Mouse (Mus musculus) megakaryocyte, embryonic 14.5 days (primary cell): ENCODE measurements around the gene Pla2r1. TPM values are rescaled to one million over a fixed set of nuclear protein-coding genes. Genes with fewer than 3 reads are reported as not detected.

Experiments
- H3K27me3 ChIP-seq: replicated peaks from 2 replicates; pipeline ENCODE3; 2012; ENCODE audit warnings: inconsistent platforms
- H3K36me3 ChIP-seq: replicated peaks from 2 replicates; pipeline ENCODE3; 2012; ENCODE audit warnings: low read length, inconsistent platforms, mixed read lengths
- H3K4me1 ChIP-seq: 2 replicates; pipeline ENCODE4 v1.6.1; 2012; ENCODE audit warnings: inconsistent platforms
- H3K4me3 ChIP-seq: replicated peaks from 2 replicates; pipeline ENCODE3; 2012; ENCODE audit warnings: moderate library complexity, mild to moderate bottlenecking, inconsistent platforms
- H3K9me3 ChIP-seq: 2 replicates; pipeline ENCODE4 v1.6.1; 2012; ENCODE audit warnings: inconsistent platforms
- FLI1 ChIP-seq: IDR thresholded peaks from 2 replicates; pipeline ENCODE4 v1.6.1; 2012; ENCODE audit warnings: low read length, inconsistent platforms, mixed read lengths
- GATA1 ChIP-seq: IDR thresholded peaks from 3 replicates; pipeline ENCODE4 v1.6.1; 2012; ENCODE audit warnings: mixed read lengths, low read length, inconsistent platforms, borderline replicate concordance
- polyA plus RNA-seq: library from polyadenylated mRNA; stranded (reverse); fragments of >175 nt; gene quantifications from 2 replicates; pipeline ENCODE4 v1.2.3, GENCODE M21; 2012; ENCODE audit warnings: low replicate concordance; ENCODE audit not compliant: insufficient read depth

The Pla2r1 gene
- polyA plus RNA-seq, 1 experiment = not detected

DNA sequence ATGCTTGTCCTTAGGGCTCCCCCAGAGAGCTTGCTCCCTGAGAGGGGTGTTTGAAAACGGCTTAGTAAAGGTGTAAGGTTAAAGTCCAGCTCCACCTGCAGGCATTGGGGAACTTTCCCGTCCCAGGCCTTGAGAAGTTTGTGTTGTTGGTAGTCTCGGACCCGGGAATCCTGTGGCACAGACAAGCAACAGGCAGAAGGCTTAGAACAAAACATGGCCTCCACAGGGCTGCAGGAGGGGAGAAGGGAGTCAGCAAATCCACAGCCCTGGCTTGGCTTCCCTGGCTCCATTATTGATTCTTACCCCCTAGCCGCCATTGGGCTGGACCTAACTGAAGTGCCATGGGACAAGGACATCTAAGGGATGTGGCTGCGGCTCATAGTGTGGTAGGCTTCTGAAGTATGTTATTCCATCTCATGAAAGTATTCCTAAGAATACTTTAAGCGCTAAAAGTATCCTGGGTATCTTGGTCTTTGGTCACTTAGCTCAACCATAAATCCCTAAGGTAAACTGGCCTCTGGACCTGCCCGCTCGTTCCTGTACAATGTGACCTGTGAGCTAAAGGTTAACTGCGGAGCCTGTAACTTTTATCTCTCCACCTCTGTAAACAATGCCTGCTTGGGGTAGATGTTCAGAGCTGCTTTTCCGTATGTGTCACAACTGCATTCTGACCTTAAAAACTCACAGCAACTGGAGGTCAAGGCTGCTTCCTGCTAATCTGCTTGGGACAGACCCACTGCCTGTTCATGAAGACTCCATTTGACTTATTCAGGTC is 142.9 kb downstream of the Pla2r1 start:
- no peaks in the 10 kb centered on the region for H3K27me3 ChIP-seq
- H3K36me3 ChIP-seq = no peaks in the 10 kb centered on the region
- H3K4me3 ChIP-seq = no peak overlapping the region
- TF ChIP-seq GATA1 = no peak
- TF ChIP-seq FLI1 = no peak
- no peaks in the 10 kb centered on the region for H3K9me3 ChIP-seq
- H3K4me1 ChIP-seq = no peaks in the 10 kb centered on the region

GRCm38 (mm10) chr2:60409194-60409593 is 143.9 kb downstream of the Pla2r1 start:
- no peaks in the 10 kb centered on the region for H3K9me3 ChIP-seq
- H3K36me3 ChIP-seq = no peaks in the 10 kb centered on the region
- H3K27me3 ChIP-seq = no peaks in the 10 kb centered on the region
- no peaks in the 10 kb centered on the region for H3K4me1 ChIP-seq
- TF ChIP-seq GATA1 (no peak), FLI1 (no peak)
- H3K4me3 ChIP-seq = no peak overlapping the region

GRCm38 (mm10) chr2:60407387-60407786 is 145.7 kb downstream of the Pla2r1 start:
- H3K9me3 ChIP-seq = no peaks in the 10 kb centered on the region
- no peak overlapping the region for H3K4me3 ChIP-seq
- no peaks in the 10 kb centered on the region for H3K27me3 ChIP-seq
- H3K36me3 ChIP-seq = no peaks in the 10 kb centered on the region
- TF ChIP-seq FLI1 (no peak), GATA1 (no peak)
- H3K4me1 ChIP-seq = no peaks in the 10 kb centered on the region

DNA sequence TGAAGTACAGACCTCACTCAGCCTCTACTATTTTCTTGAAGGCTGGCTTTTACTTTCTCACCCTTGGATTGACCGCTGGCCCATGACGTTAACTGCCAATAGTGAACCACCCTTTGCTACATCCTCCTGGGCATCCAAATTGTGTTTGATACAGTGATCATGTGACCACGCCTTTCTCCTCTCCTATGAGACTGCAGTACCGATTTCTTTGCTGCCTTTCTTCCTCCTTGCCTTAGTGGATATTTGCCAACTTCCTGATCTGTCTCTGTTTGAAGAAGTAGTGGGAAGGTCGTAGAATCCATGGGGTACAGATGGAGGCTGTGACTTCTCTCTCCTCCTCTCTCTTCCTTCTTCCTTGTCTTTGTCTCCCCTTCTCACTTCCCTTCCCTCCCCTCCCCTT is 147.7 kb downstream of the Pla2r1 start:
- no peaks in the 10 kb centered on the region for H3K4me1 ChIP-seq
- H3K9me3 ChIP-seq = no peaks in the 10 kb centered on the region
- H3K36me3 ChIP-seq = no peaks in the 10 kb centered on the region
- H3K4me3 ChIP-seq = no peak overlapping the region
- TF ChIP-seq GATA1 (no peak), FLI1 (no peak)
- peaks cover 3% of the 10 kb centered on the region for H3K27me3 ChIP-seq

DNA sequence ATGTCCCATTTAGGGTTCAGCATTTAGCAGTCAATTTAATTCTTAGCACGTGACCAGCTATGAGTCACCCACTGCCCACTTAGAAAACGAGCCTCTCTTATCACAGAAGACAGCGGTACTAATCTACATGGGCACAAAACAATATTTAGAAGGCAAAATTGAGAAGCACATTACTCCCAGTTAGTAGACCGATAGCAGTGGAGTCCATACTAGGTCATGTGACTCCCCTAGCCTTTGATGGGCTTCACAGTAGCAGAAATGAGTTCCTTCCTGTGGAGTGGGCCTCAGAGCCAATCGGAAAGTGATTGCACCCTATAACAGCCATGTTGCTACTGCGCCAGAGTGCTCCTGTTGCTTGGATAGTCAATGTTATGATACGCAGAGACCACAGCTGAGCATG is 148.3 kb downstream of the Pla2r1 start:
- no peaks in the 10 kb centered on the region for H3K36me3 ChIP-seq
- TF ChIP-seq FLI1 = no peak
- no peak for TF ChIP-seq GATA1

GRCm38 (mm10) chr2:60401694-60402093 is 151.4 kb downstream of the Pla2r1 start:
- TF ChIP-seq GATA1 = no peak
- H3K36me3 ChIP-seq = no peaks in the 10 kb centered on the region
- H3K4me3 ChIP-seq = no peak overlapping the region

More for the DNA sequence above, 148.3 kb downstream of the Pla2r1 start:
- peaks cover 3% of the 10 kb centered on the region for H3K27me3 ChIP-seq
- no peaks in the 10 kb centered on the region for H3K4me1 ChIP-seq
- no peak overlapping the region for H3K4me3 ChIP-seq
- H3K9me3 ChIP-seq = no peaks in the 10 kb centered on the region

DNA sequence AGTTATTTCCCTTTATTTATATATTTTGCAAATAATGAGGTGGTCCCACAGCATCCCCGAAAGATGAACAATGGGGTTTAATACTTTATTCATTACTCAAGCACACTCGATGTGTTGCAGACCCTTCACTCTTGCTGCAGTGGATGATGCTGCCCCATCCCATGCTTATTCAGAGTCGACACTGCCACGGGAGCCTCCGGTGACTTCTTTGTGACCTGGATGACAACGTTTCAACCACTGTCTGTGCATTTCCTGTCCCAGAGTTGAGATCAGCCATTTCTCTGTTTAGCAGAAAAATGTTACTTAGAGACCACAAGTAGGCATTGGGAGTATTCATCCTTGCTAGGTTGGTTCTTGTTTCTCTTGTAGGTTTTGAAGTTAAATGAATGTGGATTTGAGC is 159.3 kb downstream of the Pla2r1 start:
- Histone ChIP-seq H3K4me1 (no peaks in the 10 kb centered on the region), H3K9me3 (peaks cover 2% of the 10 kb centered on the region; the same call in 1 of the 2 replicates), H3K4me3 (no peak overlapping the region), H3K36me3 (no peaks in the 10 kb centered on the region), H3K27me3 (peaks cover 4% of the 10 kb centered on the region)
- TF ChIP-seq FLI1 (no peak), GATA1 (no peak)

More at GRCm38 (mm10) chr2:60401694-60402093, 151.4 kb downstream of the Pla2r1 start:
- peaks cover 3% of the 10 kb centered on the region; the same call in 1 of the 2 replicates for H3K9me3 ChIP-seq
- H3K4me1 ChIP-seq = no peaks in the 10 kb centered on the region
- H3K27me3 ChIP-seq = peaks cover 5% of the 10 kb centered on the region

DNA sequence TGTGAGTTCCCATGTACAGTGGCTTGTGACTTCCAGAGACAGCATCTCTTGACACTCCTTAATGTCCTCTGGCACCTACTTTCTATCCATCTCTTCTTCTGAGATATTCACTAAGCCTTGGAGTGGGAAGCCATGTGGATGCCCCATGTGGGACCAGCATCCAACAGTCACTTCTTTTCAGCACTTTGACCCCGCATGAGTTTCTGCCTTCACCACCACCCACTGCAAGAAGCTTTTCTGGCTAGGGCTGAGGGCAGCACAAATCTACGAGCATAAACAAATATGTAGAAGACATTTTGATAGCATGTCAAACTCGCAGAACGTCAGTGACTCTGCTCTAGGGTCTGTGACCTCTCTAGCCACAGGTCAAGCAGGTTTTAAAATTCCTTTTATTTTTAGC is 160.8 kb downstream of the Pla2r1 start:
- no peak overlapping the region for H3K4me3 ChIP-seq
- H3K4me1 ChIP-seq = no peaks in the 10 kb centered on the region
- TF ChIP-seq FLI1 (no peak), GATA1 (no peak)
- H3K9me3 ChIP-seq = no peaks in the 10 kb centered on the region
- peaks cover 3% of the 10 kb centered on the region for H3K27me3 ChIP-seq
- no peaks in the 10 kb centered on the region for H3K36me3 ChIP-seq

GRCm38 (mm10) chr2:60387363-60387762 is 165.7 kb downstream of the Pla2r1 start:
- Histone ChIP-seq H3K36me3 (no peaks in the 10 kb centered on the region), H3K27me3 (peaks cover 25% of the 10 kb centered on the region), H3K4me3 (no peak overlapping the region), H3K9me3 (no peaks in the 10 kb centered on the region), H3K4me1 (peaks cover 12% of the 10 kb centered on the region)
- TF ChIP-seq FLI1 (no peak), GATA1 (no peak)

- Histone ChIP-seq H3K4me3 (no peak overlapping the region), H3K36me3 (no peaks in the 10 kb centered on the region), H3K4me1 (peaks cover 15% of the 10 kb centered on the region), H3K27me3 (peaks cover 31% of the 10 kb centered on the region), H3K9me3 (no peaks in the 10 kb centered on the region)
- TF ChIP-seq FLI1 = no peak
- no peak for TF ChIP-seq GATA1
Observed at GRCm38 (mm10) chr2:60386835-60387234, 166.3 kb downstream of the Pla2r1 start.
